Mouse (Mus musculus) bone marrow, adult 2 months (tissue): ENCODE results near the gene 4932438H23Rik. TPM values are rescaled to one million over a fixed set of nuclear protein-coding genes. Genes with fewer than 3 reads are reported as not detected.

Experiments used
- H3K27ac ChIP-seq: fragments of 200-500 bp; 2 replicates; pipeline ENCODE4 v1.5.1; 2012; ENCODE audit warnings: low read depth, mild to moderate bottlenecking, control low read depth, inconsistent platforms, low read length; ENCODE audit not compliant: control insufficient read depth, poor library complexity, insufficient read depth
- H3K4me1 ChIP-seq: fragments of 200-500 bp; 2 replicates; pipeline ENCODE4 v1.6.1; 2011; ENCODE audit warnings: low read length; ENCODE audit not compliant: control insufficient read depth, insufficient read depth
- H3K4me3 ChIP-seq: fragments of 200-500 bp; replicated peaks from 2 replicates; pipeline ENCODE3; 2011; ENCODE audit warnings: mild to moderate bottlenecking, low read depth, low read length, control low read depth; ENCODE audit not compliant: control insufficient read depth
- CTCF ChIP-seq: fragments of 200-500 bp; IDR thresholded peaks from 2 replicates; pipeline ENCODE4 v1.5.1; 2011; ENCODE audit warnings: low read length, control low read depth; ENCODE audit not compliant: control insufficient read depth, insufficient read depth
- POLR2A ChIP-seq: fragments of 200-500 bp; IDR thresholded peaks from 2 replicates; pipeline ENCODE4 v1.6.1; 2011; ENCODE audit warnings: low read depth, mild to moderate bottlenecking, control low read depth, low read length, borderline replicate concordance; ENCODE audit not compliant: control insufficient read depth
- WGBS: fragments of 180-500 bp; shearing (Covaris S2); methylation state at CpG from one replicate; pipeline ENCODE4 v1.1.7; 2018; 5-methylcytosine and 5-hydroxymethylcytosine counted together
- polyA plus RNA-seq: library from polyadenylated mRNA; stranded (reverse); fragments of >200 nt; gene quantifications from 2 replicates; pipeline ENCODE4 v1.2.4, GENCODE M21; 2011; ENCODE audit warnings: low replicate concordance; ENCODE audit not compliant: missing spikeins, insufficient read depth, insufficient read length

4932438H23Rik gene
- polyA plus RNA-seq, 1 experiment: not detected

DNA sequence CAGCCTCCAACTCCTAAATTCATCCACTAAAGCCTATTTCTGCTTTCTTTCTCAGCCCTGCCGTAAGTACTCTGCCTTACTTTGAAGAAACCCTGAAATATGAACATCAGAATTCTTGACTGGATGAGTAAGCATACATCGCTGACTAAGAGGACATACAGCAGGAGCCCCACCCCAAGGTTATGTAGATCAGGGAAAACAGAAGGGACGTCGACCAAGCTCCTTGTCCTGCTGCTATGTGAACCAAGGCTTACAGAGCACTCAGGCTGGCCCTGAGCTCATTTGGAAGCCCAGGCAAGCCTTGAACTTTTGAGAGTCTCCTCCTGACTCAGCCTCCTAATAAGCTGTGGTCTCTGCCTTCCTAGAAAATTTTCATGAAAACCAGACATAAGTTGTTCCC, 79.2 kb downstream of the 4932438H23Rik start:
- 0 out of 2 replicates have a peak, but pooled peaks cover 1% of the 10 kb centered on the region for H3K4me1 ChIP-seq
- TF ChIP-seq POLR2A (no peak), CTCF (no peak)
- H3K4me3 ChIP-seq: no peak overlapping the region
- WGBS: 89% methylated on average over 4 of the region's 4 CpGs
- H3K27ac ChIP-seq: no peak overlapping the region

DNA sequence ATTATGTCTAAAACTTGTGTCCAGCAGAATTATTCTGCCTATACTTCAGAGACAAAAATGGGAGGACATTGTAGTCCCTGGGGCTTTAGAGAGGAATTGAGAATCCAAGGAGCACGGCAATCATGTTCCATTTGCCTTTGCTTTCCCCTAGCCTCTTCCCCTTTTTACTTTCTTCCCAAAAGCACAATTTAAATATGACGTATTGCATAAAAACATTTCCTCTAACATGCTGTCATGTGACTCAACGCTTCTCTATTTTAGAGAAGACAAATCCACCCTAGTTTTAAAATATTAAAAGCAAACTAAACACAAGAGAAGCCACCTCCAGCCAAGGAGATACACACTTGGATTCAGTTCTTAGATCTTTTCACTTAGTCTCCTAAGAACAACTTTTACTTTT, 83.1 kb downstream of the 4932438H23Rik start:
- TF ChIP-seq CTCF (no peak), POLR2A (no peak)
- H3K4me3 ChIP-seq: peak overlapping the region; percentile 93
- under 1% methylated on average over 3 of the region's 3 CpGs for WGBS
- peak overlapping the region; percentile 99 for H3K27ac ChIP-seq
- H3K4me1 ChIP-seq: peaks cover 1% of the 10 kb centered on the region; the same call in 1 of the 2 replicates

DNA sequence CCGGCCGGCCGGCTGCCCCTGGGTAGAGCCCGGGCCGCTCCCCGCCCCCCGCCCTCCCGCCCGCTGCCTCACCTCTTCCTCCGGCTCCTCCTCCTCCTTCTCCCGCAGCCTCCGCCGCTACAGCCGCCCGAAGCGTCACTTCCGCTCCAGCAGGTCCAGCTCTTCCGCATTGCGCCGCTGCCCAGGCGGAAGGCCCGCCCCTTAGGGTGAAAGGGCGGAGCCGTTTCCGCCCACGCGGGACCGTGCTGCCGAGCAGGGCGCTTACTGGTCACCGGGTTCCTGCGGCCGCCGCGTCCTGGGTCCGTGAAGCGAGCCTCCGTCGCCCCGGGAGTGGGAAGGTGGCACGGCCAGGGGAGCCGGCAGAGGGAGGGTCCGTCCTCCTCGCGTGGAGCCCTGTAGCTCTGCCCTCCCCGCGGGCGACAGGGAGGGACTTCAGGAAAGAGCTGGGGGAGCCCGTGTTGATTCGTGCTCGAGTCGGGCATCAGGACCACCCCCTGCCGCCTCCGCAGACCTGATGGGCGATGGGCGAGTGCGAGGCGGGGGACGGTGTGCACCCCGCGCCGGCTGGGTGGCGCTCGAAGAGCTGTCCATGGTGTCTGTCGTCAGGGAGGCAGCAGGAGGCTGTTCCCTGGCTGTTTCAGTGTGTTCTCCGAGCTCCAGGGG, 83.8 kb downstream of the 4932438H23Rik start, which contains the start of gene Synj1:
Gene Synj1, minus strand, starts transcription at position 288 of the 663 bp plus-strand sequence.
- Histone ChIP-seq H3K4me1 (peaks cover 1% of the 10 kb centered on the region; the same call in 1 of the 2 replicates), H3K27ac (peak within 1 kb of the TSS; percentile 99), H3K4me3 (peak within 1 kb of the TSS; percentile 93)
- no peak; the same call in 1 of the 2 replicates for TF ChIP-seq POLR2A
- no peak for TF ChIP-seq CTCF
- under 1% methylated on average over 64 of the region's 66 CpGs for WGBS

DNA sequence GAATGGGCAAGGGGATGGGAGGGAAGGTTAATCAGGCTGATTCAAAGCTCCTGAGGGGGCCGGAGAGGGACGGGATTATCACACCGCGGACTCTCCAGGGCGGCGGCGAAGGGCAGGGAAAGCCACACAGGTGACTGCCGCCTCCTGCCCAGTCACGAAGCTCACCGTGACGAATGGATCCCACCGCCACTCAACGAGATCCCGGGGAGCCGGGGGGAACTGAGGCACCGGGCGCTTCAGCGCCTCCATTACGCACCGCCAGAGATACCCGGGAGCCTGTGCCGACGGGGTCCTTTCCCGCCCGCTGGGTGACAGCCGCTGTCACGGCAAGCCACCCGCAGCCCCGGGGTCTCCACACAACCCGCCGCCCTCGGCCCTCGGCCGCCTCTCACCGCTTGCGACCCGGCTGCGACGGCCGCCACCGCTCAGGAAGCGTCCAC, 84.3 kb downstream of the 4932438H23Rik start:
- Histone ChIP-seq H3K4me1 (peaks cover 1% of the 10 kb centered on the region; the same call in 1 of the 2 replicates), H3K4me3 (peak overlapping the region; percentile 93), H3K27ac (peak overlapping the region; percentile 98)
- under 1% methylated on average over 42 of the region's 42 CpGs for WGBS
- TF ChIP-seq CTCF: no peak
- TF ChIP-seq POLR2A: no peak

DNA sequence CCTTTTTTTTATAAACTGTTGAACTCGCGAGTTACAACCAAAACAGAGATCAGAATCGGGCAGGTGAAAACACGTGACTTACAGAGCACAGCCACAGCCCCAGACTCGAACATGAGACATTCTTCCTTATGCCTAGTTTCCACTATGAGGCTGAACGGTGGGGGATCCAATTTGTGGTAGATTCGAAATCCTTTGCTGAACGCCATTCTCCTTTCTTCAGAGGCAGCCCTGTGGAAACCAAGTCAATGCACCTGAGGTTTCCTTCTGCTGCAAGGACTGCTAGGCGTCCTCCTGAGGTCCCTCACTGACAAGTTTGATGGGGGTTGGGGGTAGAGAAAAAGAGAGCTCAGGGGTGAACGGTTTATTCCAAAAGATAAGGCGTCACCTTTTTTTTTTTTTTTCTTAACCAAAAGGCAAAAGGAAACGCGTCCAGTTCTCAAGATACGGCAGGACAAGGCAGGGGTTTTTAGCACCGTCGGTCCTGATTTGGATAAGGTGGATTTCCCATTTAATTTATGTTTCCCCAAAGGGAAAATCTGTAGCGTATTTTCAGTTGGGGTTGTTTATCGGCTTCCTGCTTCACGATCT, 84.9 kb downstream of the 4932438H23Rik start:
- WGBS: 2% methylated on average over 19 of the region's 19 CpGs
- Histone ChIP-seq H3K4me1 (peaks cover 1% of the 10 kb centered on the region; the same call in 1 of the 2 replicates), H3K4me3 (peak overlapping the region; percentile 93), H3K27ac (peak overlapping the region; percentile 98)
- TF ChIP-seq CTCF (no peak), POLR2A (no peak)

DNA sequence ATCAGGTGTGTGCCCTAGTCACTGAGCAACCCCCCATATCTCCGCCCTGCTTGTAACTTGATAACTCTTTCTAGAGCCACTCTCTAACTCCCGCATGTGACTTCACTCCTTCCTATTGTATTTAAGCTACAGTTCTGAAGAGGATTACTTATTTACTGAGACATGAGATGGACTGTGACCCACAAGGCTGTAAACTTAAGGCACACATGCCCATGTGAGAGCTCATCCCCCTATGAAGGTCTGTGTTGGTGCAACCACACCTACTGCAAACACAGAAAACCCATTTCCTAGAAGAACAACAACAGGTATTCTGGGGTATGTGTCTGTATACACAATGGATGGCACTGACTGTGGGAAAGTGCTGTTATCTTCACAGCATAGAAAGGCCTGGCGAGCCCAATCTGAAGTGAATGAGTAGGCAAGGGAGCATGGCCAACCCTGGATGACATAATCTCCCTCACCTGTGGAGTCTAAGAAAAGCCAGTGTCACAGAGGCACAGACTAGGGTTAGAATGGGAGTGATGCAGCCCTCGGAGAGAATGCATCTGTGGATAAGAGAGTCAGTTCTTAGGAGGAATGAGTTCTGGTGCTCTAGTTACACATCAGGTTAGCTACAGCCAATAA, 89.9 kb downstream of the 4932438H23Rik start:
- Histone ChIP-seq H3K27ac (no peak overlapping the region), H3K4me3 (no peak overlapping the region), H3K4me1 (peaks cover 1% of the 10 kb centered on the region; the same call in 1 of the 2 replicates)
- WGBS: 78% methylated on average over 4 of the region's 4 CpGs
- no peak for TF ChIP-seq CTCF
- no peak for TF ChIP-seq POLR2A

Other genes with a start within 250 kb of the 4932438H23Rik start
- gene Cfap298, start 160.0 kb downstream of the 4932438H23Rik start, polyA plus RNA-seq: 17.7 and 19.5 TPM in 2 replicates
- 17.2 and 38.2 TPM in 2 replicates for gene Synj1, start 83.8 kb downstream of the 4932438H23Rik start, polyA plus RNA-seq
- 44.3 and 72.0 TPM in 2 replicates for gene Paxbp1, start 50.6 kb downstream of the 4932438H23Rik start, polyA plus RNA-seq
- gene Olig2, start 130.3 kb upstream of the 4932438H23Rik start, polyA plus RNA-seq: not detected in 2 replicates
- not detected in 2 replicates for gene Olig1, start 174.7 kb upstream of the 4932438H23Rik start, polyA plus RNA-seq